Mouse (Mus musculus): ENCODE measurements around the gene Trim13. TPM values are rescaled to one million over a fixed set of nuclear protein-coding genes. Genes with fewer than 3 reads are reported as not detected.
"Not testable (repeated sequence)": the region's sequence is repeated elsewhere in the genome, so short reads cannot be mapped to it uniquely, and the experiment has no call there.

Trim13 gene
- polyA plus RNA-seq, 1 experiment from 2014 or later = 9.0 TPM

DNA sequence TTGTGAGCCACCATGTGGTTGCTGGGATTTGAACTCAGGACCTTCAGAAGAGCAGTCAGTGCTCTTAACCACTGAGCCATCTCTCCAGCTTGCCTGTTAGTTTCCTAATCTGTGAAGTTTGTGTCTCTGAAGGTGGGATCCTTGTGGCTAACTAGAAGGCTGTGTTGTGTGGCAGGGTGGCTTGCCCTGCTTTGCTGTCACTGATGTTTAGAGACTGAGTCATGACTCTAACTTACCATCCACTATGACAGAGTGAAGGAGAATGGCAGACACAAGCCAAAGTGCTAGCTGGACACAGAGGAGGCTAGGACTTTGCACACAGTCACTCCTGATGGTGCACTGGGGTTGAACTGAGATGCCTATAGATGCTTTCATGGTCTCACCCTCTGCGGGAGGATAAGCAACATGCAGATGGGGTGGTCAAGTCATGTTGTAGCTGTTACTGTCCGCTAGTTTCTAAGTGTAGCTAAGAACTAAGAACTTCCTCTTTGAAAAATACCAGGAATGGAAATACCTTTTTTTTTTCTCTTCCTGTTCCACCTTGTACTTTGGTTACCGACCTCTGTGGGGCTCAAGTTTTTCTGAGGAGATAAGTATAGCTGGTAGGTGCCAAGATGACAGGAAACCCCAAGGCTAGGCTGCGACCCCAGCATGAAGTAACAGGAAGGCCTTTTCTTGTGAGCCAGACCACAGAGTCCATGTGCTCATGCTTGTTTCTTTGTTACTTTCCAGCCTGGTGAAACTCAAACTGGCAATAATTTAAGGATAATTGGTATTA, 8.6 kb upstream of the Trim13 start:
- Histone ChIP-seq H3K36me3 (no peaks in the 10 kb centered on the region), H3K27ac (no peak overlapping the region), H3K4me3 (no peak overlapping the region), H3K4me1 (no peaks in the 10 kb centered on the region), H3K27me3 (ENCODE audit: insufficient read depth, poor library complexity, severe bottlenecking) (no peaks in the 10 kb centered on the region), H3K9me3 (no peaks in the 10 kb centered on the region)
- no peak for DNase-seq (ENCODE audit: low spot score)
- WGBS = 68% methylated on average over 4 of the region's 4 CpGs

DNA sequence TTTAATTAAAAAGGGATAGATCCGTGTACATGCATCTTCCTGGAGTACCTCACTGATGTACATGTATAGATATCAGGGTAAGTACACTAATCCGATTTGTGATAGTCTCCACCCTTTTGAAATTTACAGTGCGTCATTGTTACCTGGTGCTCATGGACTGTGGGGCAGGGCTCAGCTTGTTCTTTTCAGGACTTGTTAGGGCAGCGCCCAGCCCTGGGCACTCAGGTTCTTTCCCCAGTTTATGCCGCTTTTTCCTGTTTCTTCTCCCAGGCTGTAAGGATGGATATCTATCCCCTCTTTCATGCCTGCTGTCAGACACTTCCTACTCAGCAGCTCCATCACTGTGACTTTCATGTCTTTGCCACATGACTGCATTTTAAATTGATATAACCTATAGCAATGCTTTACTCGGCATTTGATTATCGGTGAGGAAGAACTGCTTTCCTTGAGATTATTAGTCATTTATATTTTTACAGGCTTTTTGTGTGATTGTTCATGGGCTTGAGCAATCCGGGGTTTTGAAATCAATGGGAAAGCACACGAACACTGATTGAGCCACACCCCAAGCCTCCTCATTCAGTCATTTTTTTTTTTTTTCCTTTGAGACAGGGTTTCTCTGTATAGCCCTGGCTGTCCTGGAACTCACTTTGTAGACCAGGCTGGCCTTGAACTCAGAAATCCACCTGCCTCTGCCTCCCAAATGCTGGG, 1.2 kb upstream of the Trim13 start:
- no peak for DNase-seq (ENCODE audit: low spot score)
- Histone ChIP-seq H3K9me3 (no peaks in the 10 kb centered on the region), H3K4me1 (peaks cover 17% of the 10 kb centered on the region; the same call in 1 of the 2 replicates), H3K27me3 (ENCODE audit: insufficient read depth, poor library complexity, severe bottlenecking) (no peaks in the 10 kb centered on the region), H3K27ac (no peak overlapping the region), H3K36me3 (no peaks in the 10 kb centered on the region; the same call in 1 of the 2 replicates), H3K4me3 (no peak overlapping the region)
- 90% methylated on average over 9 of the region's 9 CpGs for WGBS

DNA sequence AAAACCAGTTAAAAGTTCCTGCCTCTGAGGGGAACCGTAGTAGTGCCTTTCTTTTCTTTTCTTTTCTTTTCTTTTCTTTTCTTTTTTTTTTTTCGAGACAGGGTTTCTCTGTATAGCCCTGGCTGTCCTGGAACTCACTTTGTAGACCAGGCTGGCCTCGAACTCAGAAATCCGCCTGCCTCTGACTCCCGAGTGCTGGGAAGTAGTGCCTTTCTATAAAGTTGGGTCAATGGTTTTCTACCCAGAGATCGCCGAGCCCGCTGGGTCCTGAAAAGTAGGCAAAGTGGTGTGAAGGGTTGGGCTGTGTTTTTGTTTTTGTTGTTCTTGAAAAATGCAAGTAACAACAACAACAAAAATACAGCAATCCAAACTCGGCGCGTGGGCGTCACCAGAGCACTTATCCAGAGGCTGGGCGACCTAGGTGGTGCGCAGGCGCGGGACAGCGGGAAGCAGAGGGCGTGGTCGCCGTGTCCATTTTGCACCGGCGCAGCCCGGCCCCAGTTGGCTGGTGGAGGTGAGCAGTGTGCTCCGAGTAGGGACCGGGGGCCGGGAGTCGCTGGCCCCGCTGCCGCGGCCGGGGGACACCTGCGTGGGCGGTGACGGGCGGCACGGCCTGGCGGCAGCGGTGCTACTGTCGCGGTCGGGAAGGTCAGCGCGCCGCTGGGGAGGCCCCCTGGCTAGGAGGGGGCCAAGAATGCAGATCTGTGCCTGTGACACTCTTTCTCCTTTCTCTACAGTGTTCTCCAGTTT, 1.2 kb downstream of the Trim13 start:
- no peaks in the 10 kb centered on the region for H3K27me3 ChIP-seq (ENCODE audit: insufficient read depth, poor library complexity, severe bottlenecking)
- H3K4me1 ChIP-seq = peaks cover 17% of the 10 kb centered on the region; the same call in 1 of the 2 replicates
- no peaks in the 10 kb centered on the region for H3K9me3 ChIP-seq
- WGBS = 4% methylated on average over 44 of the region's 44 CpGs
- peak overlapping the region; percentile 81 for H3K4me3 ChIP-seq
- DNase-seq (ENCODE audit: low spot score) = peak; percentile 97
- H3K27ac ChIP-seq = peak overlapping the region; percentile 95
- peaks cover 4% of the 10 kb centered on the region for H3K36me3 ChIP-seq

DNA sequence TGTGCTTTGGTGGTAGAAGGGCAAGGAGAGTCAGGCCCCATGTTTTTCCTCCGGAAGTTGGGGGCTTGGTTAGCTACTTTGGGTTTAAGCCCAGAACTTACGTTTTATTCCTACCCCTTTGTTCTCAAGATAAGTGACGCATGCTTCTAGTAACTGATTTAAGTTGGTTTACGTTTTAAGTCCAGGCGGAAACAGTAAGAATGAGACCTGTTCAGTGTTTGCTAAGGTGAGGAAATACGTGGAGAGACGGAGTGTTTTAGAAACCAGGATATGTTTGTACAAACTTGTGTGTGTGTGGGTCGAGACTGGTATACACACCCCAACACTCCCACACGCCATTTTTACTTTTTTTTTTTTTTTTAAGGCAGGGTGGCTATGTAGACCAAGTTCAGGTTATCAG, 3.3 kb downstream of the Trim13 start:
- no peak overlapping the region for H3K27ac ChIP-seq

DNA sequence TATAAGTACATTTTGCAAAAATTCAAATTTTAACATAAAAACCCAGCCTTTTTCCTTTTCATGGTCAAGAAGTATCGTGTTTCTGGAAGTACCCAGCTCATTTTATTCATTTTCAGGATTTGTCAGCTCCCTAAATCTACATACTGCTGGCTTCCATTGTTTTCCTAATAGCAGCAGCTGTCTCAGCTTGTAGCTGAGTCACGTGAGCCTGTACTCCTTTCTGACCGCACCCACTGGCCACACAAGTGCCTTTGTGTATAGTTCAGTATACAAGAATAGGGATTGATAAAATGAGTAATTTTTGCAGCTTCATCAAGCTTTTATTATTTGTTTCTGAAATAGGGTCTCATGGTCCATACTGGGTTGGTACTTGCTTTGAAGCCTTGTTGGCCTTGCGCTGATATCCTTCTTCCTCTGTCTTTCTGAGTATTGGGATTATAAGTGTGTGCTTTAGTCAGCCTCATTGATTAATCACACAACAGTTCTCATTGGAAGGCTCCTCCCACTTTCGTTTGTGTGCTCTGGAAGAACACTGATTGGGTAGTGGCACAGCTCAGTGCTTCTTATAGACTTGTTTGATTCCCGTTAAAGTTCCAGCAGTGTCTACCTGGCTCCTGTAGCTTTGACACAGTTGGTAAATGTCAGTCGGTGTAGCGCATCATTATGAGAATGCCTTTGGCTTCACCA, 5.2 kb downstream of the Trim13 start:
- no peaks in the 10 kb centered on the region for H3K9me3 ChIP-seq
- peaks cover 23% of the 10 kb centered on the region for H3K36me3 ChIP-seq
- DNase-seq (ENCODE audit: low spot score) = no peak
- H3K4me3 ChIP-seq = no peak overlapping the region
- no peak overlapping the region for H3K27ac ChIP-seq
- 87% methylated on average over 8 of the region's 8 CpGs for WGBS
- peaks cover 13% of the 10 kb centered on the region; the same call in 1 of the 2 replicates for H3K4me1 ChIP-seq
- H3K27me3 ChIP-seq (ENCODE audit: insufficient read depth, poor library complexity, severe bottlenecking) = no peaks in the 10 kb centered on the region

More for the DNA sequence above, 3.3 kb downstream of the Trim13 start:
- Histone ChIP-seq H3K4me1 (peaks cover 17% of the 10 kb centered on the region; the same call in 1 of the 2 replicates), H3K9me3 (no peaks in the 10 kb centered on the region), H3K36me3 (peaks cover 19% of the 10 kb centered on the region), H3K27me3 (ENCODE audit: insufficient read depth, poor library complexity, severe bottlenecking) (no peaks in the 10 kb centered on the region), H3K4me3 (no peak overlapping the region)
- WGBS = 83% methylated on average over 9 of the region's 9 CpGs
- no peak for DNase-seq (ENCODE audit: low spot score)

DNA sequence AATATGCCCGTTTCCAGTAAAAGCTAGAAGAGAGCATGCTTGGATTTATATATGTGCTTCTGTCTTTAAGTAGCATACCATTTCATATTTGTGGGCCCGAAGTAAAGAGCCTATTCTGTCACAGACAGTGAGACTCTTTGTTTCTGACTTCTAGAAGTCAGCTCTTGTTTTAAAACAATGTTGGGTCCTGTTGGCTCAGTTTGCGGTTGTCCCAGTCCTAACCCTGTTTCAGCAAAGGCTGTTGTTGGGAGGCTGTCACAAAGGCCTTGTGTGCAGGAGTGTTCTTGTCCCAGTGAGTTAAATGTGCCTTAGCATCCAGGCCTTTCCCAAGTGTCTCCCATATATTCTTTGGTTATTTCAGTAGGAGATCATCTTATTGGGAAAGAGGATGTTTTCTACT, 6.0 kb downstream of the Trim13 start:
- no peak overlapping the region for H3K27ac ChIP-seq
- WGBS = 84% methylated on average over 3 of the region's 3 CpGs
- DNase-seq (ENCODE audit: low spot score) = no peak
- H3K4me3 ChIP-seq = no peak overlapping the region
- no peaks in the 10 kb centered on the region for H3K9me3 ChIP-seq
- no peaks in the 10 kb centered on the region for H3K27me3 ChIP-seq (ENCODE audit: insufficient read depth, poor library complexity, severe bottlenecking)
- H3K4me1 ChIP-seq = peaks cover 8% of the 10 kb centered on the region; the same call in 1 of the 2 replicates
- H3K36me3 ChIP-seq = peaks cover 23% of the 10 kb centered on the region

DNA sequence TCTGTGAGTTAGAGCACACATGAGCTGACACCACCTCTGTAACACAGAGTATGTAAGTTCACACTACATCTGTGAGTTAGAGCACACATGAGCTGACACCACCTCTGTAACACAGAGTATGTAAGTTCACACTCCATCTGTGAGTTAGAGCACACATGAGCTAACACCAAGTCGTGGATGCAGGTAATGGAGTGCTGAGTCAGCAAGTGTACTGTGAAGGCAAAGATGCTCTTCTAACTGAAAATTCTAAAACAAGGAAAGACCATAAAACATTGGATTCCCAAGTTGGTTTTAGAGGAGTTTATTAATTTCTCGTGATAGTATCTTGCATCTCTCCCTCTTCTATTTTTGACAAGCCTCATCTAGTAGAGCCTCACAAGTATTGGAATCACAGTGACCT, 8.0 kb downstream of the Trim13 start:
- H3K4me1 ChIP-seq; DNase-seq (ENCODE audit: low spot score); H3K27ac ChIP-seq; H3K27me3 ChIP-seq (ENCODE audit: insufficient read depth, poor library complexity, severe bottlenecking); H3K4me3 ChIP-seq; H3K9me3 ChIP-seq: not testable (repeated sequence)
- WGBS = 85% methylated on average over 2 of the region's 2 CpGs
- H3K36me3 ChIP-seq = peaks cover 23% of the 10 kb centered on the region

DNA sequence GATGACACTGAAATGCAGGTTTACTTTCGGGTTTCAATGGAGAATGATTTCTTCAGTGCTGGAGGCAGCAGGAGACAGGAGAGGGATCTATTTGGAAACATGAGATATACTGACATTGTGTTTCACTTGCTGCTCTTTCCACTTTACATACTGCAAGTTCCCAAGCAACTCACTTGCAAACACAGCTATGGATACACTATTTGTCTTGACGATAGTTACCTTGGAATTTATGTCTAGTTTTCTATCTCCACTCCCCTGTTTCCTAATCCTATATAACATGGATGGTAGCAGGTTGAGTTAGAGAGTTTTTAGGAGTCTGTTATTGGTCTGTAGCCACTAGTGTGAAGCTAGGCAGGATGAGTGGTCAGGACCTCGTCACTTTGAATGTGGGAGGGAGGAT, 9.1 kb downstream of the Trim13 start, which contains the start of gene Kcnrg:
Kcnrg (plus strand) TSS at position 301 of the 400 bp plus-strand sequence.
- H3K4me3 ChIP-seq = no peak within 1 kb of the TSS
- no peaks in the 10 kb centered on the region for H3K4me1 ChIP-seq
- 85% methylated on average over 3 of the region's 3 CpGs for WGBS
- no peak within 1 kb of the TSS for H3K27ac ChIP-seq
- H3K9me3 ChIP-seq = no peaks in the 10 kb centered on the region
- DNase-seq (ENCODE audit: low spot score) = no peak
- H3K36me3 ChIP-seq = peaks cover 23% of the 10 kb centered on the region
- H3K27me3 ChIP-seq (ENCODE audit: insufficient read depth, poor library complexity, severe bottlenecking) = no peaks in the 10 kb centered on the region

DNA sequence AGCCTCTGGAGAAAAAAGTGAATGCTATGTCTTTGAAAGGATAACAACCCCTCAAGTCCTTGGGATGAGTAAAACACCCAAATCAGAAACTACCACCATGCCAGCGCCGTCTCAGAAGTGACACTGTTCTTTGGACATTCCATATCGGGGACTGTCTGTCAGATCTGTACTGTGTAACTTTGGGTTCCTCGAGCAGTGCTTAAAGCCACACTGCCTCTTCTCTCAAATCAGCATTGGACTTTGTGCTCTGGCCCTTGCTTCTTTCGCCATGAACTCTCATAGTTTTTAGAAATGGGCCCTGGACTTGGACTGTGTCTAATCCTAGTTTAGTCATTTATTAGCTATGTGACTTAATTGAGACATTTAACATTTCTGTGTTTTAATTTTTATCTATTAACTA, 13.7 kb downstream of the Trim13 start:
- 88% methylated on average over 5 of the region's 5 CpGs for WGBS
- Histone ChIP-seq H3K9me3 (no peaks in the 10 kb centered on the region), H3K27me3 (ENCODE audit: insufficient read depth, poor library complexity, severe bottlenecking) (no peaks in the 10 kb centered on the region), H3K27ac (no peak overlapping the region), H3K36me3 (no peaks in the 10 kb centered on the region), H3K4me3 (no peak overlapping the region), H3K4me1 (no peaks in the 10 kb centered on the region)
- no peak for DNase-seq (ENCODE audit: low spot score)

DNA sequence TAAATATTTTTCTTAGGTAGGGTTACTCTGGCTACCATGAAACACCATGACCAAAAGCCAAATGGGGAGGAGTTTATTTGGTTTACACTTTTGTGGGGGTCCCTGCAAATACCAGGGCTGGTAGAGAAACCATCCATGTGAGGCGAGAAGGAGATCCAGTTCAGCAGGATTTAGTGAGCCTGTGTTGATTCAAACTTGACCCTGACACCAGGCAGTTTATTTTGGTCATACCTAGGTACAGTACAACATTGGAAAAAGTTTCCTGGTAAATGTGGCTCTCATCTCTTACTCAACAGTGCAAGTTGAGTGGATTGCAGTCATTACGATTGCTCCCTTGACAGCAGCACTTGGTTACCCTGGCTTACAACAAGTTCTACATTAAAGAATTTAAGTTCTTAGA, 15.3 kb downstream of the Trim13 start:
- DNase-seq (ENCODE audit: low spot score) = no peak
- Histone ChIP-seq H3K4me1 (no peaks in the 10 kb centered on the region), H3K27me3 (ENCODE audit: insufficient read depth, poor library complexity, severe bottlenecking) (no peaks in the 10 kb centered on the region), H3K9me3 (no peaks in the 10 kb centered on the region), H3K4me3 (no peak overlapping the region), H3K27ac (no peak overlapping the region), H3K36me3 (no peaks in the 10 kb centered on the region)
- WGBS = 89% methylated on average over 2 of the region's 2 CpGs

DNA sequence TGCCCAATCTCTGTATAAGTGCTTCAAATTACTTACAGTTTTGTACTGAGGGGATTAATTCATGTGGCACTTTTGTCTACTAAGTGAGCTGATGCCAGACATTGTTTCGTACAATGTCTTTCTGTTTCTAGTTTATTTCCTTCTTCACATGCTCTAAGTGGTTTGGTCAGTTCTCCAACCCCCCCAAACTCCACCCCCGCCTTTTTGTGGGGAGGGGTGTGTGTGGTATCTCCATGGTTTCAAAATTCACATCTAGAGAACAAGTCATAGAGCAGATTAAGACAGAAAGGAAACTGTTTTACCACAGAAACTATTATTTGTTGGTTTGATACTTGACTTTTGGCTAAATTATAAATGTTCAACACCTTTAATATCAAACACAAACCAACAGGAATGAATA, 22.3 kb downstream of the Trim13 start:
- peaks cover 12% of the 10 kb centered on the region for H3K36me3 ChIP-seq
- no peaks in the 10 kb centered on the region for H3K4me1 ChIP-seq
- WGBS = 87% methylated on average over 2 of the region's 2 CpGs
- H3K4me3 ChIP-seq = no peak overlapping the region
- H3K9me3 ChIP-seq = no peaks in the 10 kb centered on the region
- H3K27ac ChIP-seq = no peak overlapping the region
- no peak for DNase-seq (ENCODE audit: low spot score)
- no peaks in the 10 kb centered on the region for H3K27me3 ChIP-seq (ENCODE audit: insufficient read depth, poor library complexity, severe bottlenecking)

DNA sequence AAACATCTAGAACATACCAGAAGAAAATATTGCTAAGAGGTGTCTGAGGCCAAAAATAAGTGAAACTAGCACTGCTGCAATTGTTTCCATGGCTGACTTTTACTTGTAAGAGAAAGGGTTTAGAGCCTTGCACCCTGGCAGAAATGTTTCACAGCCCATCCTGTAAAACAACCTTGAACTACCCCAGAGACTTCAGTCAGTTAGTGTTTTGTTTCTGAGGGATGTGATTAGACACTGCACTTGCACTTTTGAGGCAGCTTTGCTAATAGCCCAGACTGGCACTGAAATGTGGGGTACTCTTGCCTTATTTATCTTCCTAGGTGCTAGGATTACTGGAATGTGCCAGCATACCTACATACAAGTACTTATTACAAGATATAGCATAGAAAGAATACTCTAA, 37.9 kb downstream of the Trim13 start:
- no peak overlapping the region for H3K4me3 ChIP-seq
- no peaks in the 10 kb centered on the region for H3K27me3 ChIP-seq (ENCODE audit: insufficient read depth, poor library complexity, severe bottlenecking)
- no peaks in the 10 kb centered on the region for H3K4me1 ChIP-seq
- H3K27ac ChIP-seq = no peak overlapping the region
- no peaks in the 10 kb centered on the region for H3K9me3 ChIP-seq
- peaks cover 30% of the 10 kb centered on the region; the same call in 1 of the 2 replicates for H3K36me3 ChIP-seq
- DNase-seq (ENCODE audit: low spot score) = no peak
